Mouse (Mus musculus) ES-Bruce4 (cell line): ENCODE results near the gene Atxn7l1.

Experiments
- CTCF ChIP-seq: IDR thresholded peaks from one replicate; pipeline ENCODE4 v1.8.1; 2011; ENCODE audit warnings: low read depth, low read length
- EP300 ChIP-seq: IDR thresholded peaks from 2 replicates; pipeline ENCODE4 v1.6.1; 2011; ENCODE audit warnings: low read depth, low read length; ENCODE audit not compliant: insufficient read depth
- POLR2A ChIP-seq: IDR thresholded peaks from one replicate; pipeline ENCODE4 v1.8.1; 2011; ENCODE audit warnings: low read length; ENCODE audit not compliant: insufficient read depth

GRCm38 (mm10) chr12:33359209-33359608, 211.7 kb downstream of the Atxn7l1 start:
- no peak for TF ChIP-seq POLR2A
- TF ChIP-seq CTCF = no peak
- TF ChIP-seq EP300 = no peak
